Mouse (Mus musculus) liver, adult 2 months (tissue): ENCODE data around the gene Gm49318. TPM values are rescaled to one million over a fixed set of nuclear protein-coding genes. Genes with fewer than 3 reads are reported as not detected.
A peak's percentile ranks its signal among the peaks of the same experiment; 100 is the strongest.

Experiments used
- DNase-seq: peaks from one replicate; pipeline ENCODE4 v3.0.0-alpha.2; 2011; ENCODE audit warnings: low read depth, low spot score; ENCODE audit errors: extremely low read depth
- H3K27ac ChIP-seq: fragments of 200-500 bp; replicated peaks from 2 replicates; pipeline ENCODE4 v1.5.1; 2012; ENCODE audit warnings: low read depth, mild to moderate bottlenecking, control low read depth, inconsistent platforms, low read length; ENCODE audit not compliant: insufficient read depth
- H3K27me3 ChIP-seq: fragments of 200-500 bp; 2 replicates; pipeline ENCODE4 v1.6.1; 2012; ENCODE audit warnings: mild to moderate bottlenecking, moderate library complexity, low read length, inconsistent platforms; ENCODE audit not compliant: control insufficient read depth, insufficient read depth
- H3K36me3 ChIP-seq: fragments of 200-500 bp; 2 replicates; pipeline ENCODE4 v1.6.1; 2012; ENCODE audit warnings: low read length, inconsistent platforms; ENCODE audit not compliant: control insufficient read depth, insufficient read depth
- H3K4me1 ChIP-seq: fragments of 200-500 bp; 2 replicates; pipeline ENCODE4 v1.6.1; 2011; ENCODE audit warnings: low read length; ENCODE audit not compliant: control insufficient read depth, insufficient read depth
- H3K4me3 ChIP-seq: fragments of 200-500 bp; 2 replicates; pipeline ENCODE4 v1.5.1; 2011; ENCODE audit warnings: low read depth, mild to moderate bottlenecking, control low read depth, low read length, moderate library complexity; ENCODE audit not compliant: insufficient read depth
- H3K79me2 ChIP-seq: fragments of 200-500 bp; 2 replicates; pipeline ENCODE4 v1.6.1; 2012; ENCODE audit warnings: inconsistent platforms, mild to moderate bottlenecking, low read length, moderate library complexity; ENCODE audit not compliant: control insufficient read depth, insufficient read depth
- H3K9ac ChIP-seq: fragments of 200-500 bp; 2 replicates; pipeline ENCODE4 v1.6.1; 2012; ENCODE audit warnings: low read depth, mild to moderate bottlenecking, control low read depth, inconsistent platforms, low read length
- CTCF ChIP-seq: fragments of 200-500 bp; IDR thresholded peaks from 2 replicates; pipeline ENCODE4 v1.5.1; 2011; ENCODE audit warnings: low read depth, low read length, control low read depth
- POLR2A ChIP-seq: fragments of 200-500 bp; IDR thresholded peaks from 2 replicates; pipeline ENCODE4 v1.6.1; 2011; ENCODE audit warnings: low read length, control low read depth; ENCODE audit not compliant: insufficient read depth; ENCODE audit errors: extremely low read depth
- WGBS: fragments of 180-500 bp; shearing (Covaris S2); methylation state at CpG from one replicate; pipeline ENCODE4 v1.1.7; 2018; 5-methylcytosine and 5-hydroxymethylcytosine counted together
- polyA plus RNA-seq: library from polyadenylated mRNA; depleted of rRNA; stranded (reverse); fragments of >200 nt; gene quantifications from 2 replicates; pipeline ENCODE4 v1.2.3, GENCODE M21; 2012
- total RNA-seq: library from RNA; depleted of rRNA; stranded (reverse); fragments of >200 nt; gene quantifications from 2 replicates; pipeline ENCODE4 v1.2.3, GENCODE M21; 2014

Gene Gm49318
- total and polyA plus RNA-seq, 2 experiments, result not detected

GRCm38 (mm10) chr9:22056303-22056910, 14.7 kb downstream of the Gm49318 start:
- 25% methylated on average over 9 of the region's 9 CpGs for WGBS
- peaks cover 6% of the 10 kb centered on the region for H3K27me3 ChIP-seq
- H3K4me1 ChIP-seq, result peaks cover 7% of the 10 kb centered on the region; the same call in 1 of the 2 replicates
- 0 out of 2 replicates have a peak, but pooled peaks cover 2% of the 10 kb centered on the region for H3K36me3 ChIP-seq
- TF ChIP-seq POLR2A (no peak), CTCF (no peak)
- no peaks in the 10 kb centered on the region for H3K79me2 ChIP-seq
- H3K9ac ChIP-seq, result no peak overlapping the region
- H3K4me3 ChIP-seq, result no peak overlapping the region
- DNase-seq, result peak; percentile 82
- H3K27ac ChIP-seq, result peak overlapping the region; percentile 17; the same call in 1 of the 2 replicates

- no peak overlapping the region for H3K4me3 ChIP-seq
- 0 out of 2 replicates have a peak, but pooled peaks cover 2% of the 10 kb centered on the region for H3K36me3 ChIP-seq
- no peak for DNase-seq
- H3K27ac ChIP-seq, result no peak overlapping the region
- H3K27me3 ChIP-seq, result peaks cover 13% of the 10 kb centered on the region
- H3K9ac ChIP-seq, result no peak overlapping the region
- H3K79me2 ChIP-seq, result no peaks in the 10 kb centered on the region
- WGBS, result 48% methylated on average over 29 of the region's 29 CpGs
- peaks cover 7% of the 10 kb centered on the region; the same call in 1 of the 2 replicates for H3K4me1 ChIP-seq
- TF ChIP-seq CTCF (no peak), POLR2A (no peak)
These were observed 15.3 kb downstream of the Gm49318 start for GRCm38 (mm10) chr9:22055713-22056112.

GRCm38 (mm10) chr9:22054411-22055076, 16.5 kb downstream of the Gm49318 start:
- Histone ChIP-seq H3K36me3 (no peaks in the 10 kb centered on the region), H3K27me3 (peaks cover 19% of the 10 kb centered on the region), H3K4me1 (peaks cover 7% of the 10 kb centered on the region; the same call in 1 of the 2 replicates), H3K27ac (peak overlapping the region; percentile 40; the same call in 1 of the 2 replicates), H3K9ac (no peak overlapping the region; the same call in 1 of the 2 replicates), H3K79me2 (no peaks in the 10 kb centered on the region), H3K4me3 (peak overlapping the region; percentile 48)
- DNase-seq, result peak; percentile 92
- TF ChIP-seq POLR2A, result no peak
- peak; percentile 89 for TF ChIP-seq CTCF
- WGBS, result under 1% methylated on average over 32 of the region's 32 CpGs

- H3K27me3 ChIP-seq, result peaks cover 19% of the 10 kb centered on the region
- DNase-seq, result no peak
- H3K79me2 ChIP-seq, result no peaks in the 10 kb centered on the region
- 31% methylated on average over 6 of the region's 7 CpGs for WGBS
- H3K36me3 ChIP-seq, result no peaks in the 10 kb centered on the region
- H3K27ac ChIP-seq, result no peak overlapping the region
- peaks cover 7% of the 10 kb centered on the region; the same call in 1 of the 2 replicates for H3K4me1 ChIP-seq
- no peak for TF ChIP-seq CTCF
- no peak for TF ChIP-seq POLR2A
- no peak overlapping the region for H3K4me3 ChIP-seq
- no peak overlapping the region for H3K9ac ChIP-seq
These were observed 17.4 kb downstream of the Gm49318 start for GRCm38 (mm10) chr9:22053657-22054056.

- peaks cover 19% of the 10 kb centered on the region for H3K27me3 ChIP-seq
- H3K27ac ChIP-seq, result no peak within 1 kb of the TSS
- TF ChIP-seq POLR2A (no peak), CTCF (no peak)
- no peak within 1 kb of the TSS for H3K4me3 ChIP-seq
- H3K36me3 ChIP-seq, result no peaks in the 10 kb centered on the region
- H3K79me2 ChIP-seq, result no peaks in the 10 kb centered on the region
- H3K9ac ChIP-seq, result no peak within 1 kb of the TSS
- H3K4me1 ChIP-seq, result peaks cover 7% of the 10 kb centered on the region; the same call in 1 of the 2 replicates
- WGBS, result 6% methylated on average over 24 of the region's 28 CpGs
- DNase-seq, result no peak
These were observed 19.2 kb downstream of the Gm49318 start, which contains the start of gene Elavl3 for GRCm38 (mm10) chr9:22051958-22052254. TSS of gene Elavl3 (minus strand) at chr9:22052023.
